Mouse (Mus musculus) gastrocnemius, adult 2 months (tissue): ENCODE measurements at regions not wholly inside any gene's neighbourhood (a gene's known extent, or its start where the extent isn't known, plus 50 kb on each side); places are given as distances from the start of the nearest gene placed in this dataset.

ENCODE experiments used
- DNase-seq: peaks from one replicate; pipeline ENCODE4 v3.0.0; 2022
- H3K27ac ChIP-seq: fragments of 200-600 bp; 2 replicates; pipeline ENCODE4 v1.8.1; 2022; ENCODE audit warnings: mild to moderate bottlenecking
- H3K4me3 ChIP-seq: fragments of 200-600 bp; 2 replicates; pipeline ENCODE4 v1.8.1; 2022; ENCODE audit warnings: mild to moderate bottlenecking, moderate library complexity
- CTCF ChIP-seq: fragments of 200-600 bp; IDR thresholded peaks from 2 replicates; pipeline ENCODE4 v1.8.1; 2022; ENCODE audit warnings: antibody characterized with exemption, mild to moderate bottlenecking, moderate library complexity
- intact Hi-C: fragments of 180-260 bp; cut with DNase I; formaldehyde crosslinking; loops from one replicate; pipeline ENCODE4 v1.15.1; 2025

DNA sequence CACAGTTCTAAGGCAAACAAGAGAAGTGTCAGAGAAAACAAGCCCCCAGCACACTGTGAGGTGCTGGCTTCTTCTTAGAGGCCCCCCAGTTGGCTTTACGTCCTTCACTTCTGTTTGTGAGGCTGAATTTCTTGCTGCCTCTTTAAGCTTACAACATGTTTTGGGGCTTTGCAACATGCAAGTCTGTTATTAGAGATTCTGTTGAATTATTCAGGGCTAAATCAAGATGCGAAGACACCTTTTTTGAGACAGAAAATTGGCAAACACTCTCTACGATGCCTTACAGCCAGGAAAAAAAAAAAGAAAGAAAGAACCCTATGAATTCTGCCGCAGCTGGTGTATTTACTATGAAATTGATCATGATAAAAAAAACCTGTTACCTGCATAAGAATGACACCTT is 635.6 kb upstream of the Sall1 start:
- intact Hi-C loops = no loop called here
- no peak for TF ChIP-seq CTCF
- DNase-seq = no peak
- Histone ChIP-seq H3K4me3 (no peak overlapping the region), H3K27ac (no peak overlapping the region)

DNA sequence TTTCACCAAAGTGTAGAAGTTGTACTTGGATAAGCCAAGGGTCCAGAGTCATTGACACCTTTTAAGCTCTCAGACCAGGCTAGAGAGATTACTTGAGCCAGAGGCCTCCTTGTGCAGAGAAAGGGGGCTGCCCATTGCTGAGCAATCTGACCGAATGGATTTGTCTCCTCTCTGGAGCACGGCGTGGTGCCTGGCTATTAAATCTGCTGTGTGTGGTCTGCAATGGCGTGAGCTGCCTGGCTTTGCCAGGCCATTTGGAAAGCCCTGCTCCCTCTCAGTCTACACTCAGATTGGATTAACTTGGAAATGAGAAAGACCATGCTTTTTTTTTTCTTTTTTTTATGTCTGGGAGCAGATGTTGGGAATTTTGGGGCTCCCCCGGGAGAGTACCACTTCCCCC is 633.3 kb upstream of the Sall1 start:
- intact Hi-C loops = no loop called here
- TF ChIP-seq CTCF = no peak
- Histone ChIP-seq H3K27ac (no peak overlapping the region), H3K4me3 (no peak overlapping the region)
- DNase-seq = no peak

DNA sequence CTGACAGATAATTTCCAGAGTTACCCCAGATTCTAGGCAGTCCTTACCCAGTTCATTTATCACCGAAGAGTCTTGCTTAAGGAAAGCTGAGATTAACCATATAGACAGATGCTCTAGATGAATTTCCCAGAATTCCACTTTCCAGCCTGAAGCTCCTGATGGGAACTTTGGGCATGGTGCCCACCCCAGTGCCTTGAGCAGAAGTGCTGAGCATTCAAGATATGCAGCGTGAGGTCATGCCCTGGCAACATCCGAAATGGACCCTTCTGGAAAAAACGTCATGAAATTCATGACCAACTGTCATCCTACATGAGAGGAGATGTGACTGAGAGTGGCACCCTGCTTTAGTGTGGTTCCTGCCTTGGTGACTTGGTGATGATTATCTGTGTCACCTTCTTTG is 629.9 kb upstream of the Sall1 start:
- no peak for DNase-seq
- Histone ChIP-seq H3K4me3 (no peak overlapping the region), H3K27ac (no peak overlapping the region)
- intact Hi-C loops = no loop called here
- TF ChIP-seq CTCF = no peak

DNA sequence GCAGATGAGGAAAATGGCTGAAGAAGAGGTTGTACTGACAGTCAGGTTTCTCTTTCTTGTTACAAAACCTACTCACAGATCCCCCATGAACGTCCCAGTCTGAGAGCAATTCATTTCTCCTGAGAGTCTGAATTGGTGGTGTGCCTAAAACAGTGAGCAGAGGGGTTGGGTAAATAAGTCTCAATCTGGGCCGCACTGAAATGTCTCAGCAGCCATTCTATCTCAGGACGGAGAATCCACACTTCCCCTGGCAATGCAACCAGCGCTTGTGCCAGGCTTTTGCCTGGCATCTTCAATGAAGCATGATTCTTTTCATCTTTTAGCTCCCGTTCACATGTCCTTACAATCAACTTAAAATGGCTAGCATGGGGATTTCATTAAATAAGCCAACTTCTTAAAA is 628.7 kb upstream of the Sall1 start:
- DNase-seq = no peak
- intact Hi-C loops = no loop called here
- Histone ChIP-seq H3K4me3 (no peak overlapping the region), H3K27ac (no peak overlapping the region)
- TF ChIP-seq CTCF = no peak

DNA sequence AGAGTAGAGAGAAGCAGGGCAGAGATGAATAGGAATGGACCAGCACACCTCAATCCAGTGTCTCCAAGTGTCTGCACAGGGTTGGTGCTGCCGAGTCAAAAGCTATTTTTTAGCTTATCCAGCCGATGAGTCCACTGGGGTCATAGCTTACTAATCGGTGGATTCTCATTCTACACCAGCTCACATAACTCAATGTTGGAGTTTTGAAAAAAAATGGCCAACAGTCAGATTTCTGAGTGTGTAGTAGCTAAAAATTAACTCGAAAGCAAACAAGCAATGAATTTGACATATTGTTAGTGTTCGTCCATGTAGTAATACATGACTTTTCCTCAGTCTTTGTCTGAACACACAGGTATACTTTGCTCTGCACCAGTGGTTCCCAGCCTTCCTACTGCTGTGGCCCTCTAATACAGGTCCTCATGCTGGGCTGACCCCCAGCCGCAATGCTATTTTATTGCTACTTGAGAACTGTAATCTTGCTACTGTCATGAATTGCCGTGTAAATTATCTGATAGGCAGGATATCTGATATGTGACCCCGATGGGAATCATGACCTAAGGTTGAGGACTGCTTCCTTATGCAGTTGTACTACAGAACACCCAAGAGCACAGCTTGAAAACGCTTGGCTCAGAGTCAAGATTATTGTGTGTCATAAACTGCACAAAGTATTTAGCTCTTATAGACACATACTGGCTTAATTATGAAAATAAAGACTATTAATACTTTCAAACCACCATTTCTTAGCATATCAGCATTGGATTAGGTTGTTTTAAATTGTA is 621.1 kb upstream of the Sall1 start:
- H3K4me3 ChIP-seq = no peak overlapping the region
- intact Hi-C loops = no loop called here
- TF ChIP-seq CTCF = no peak

DNA sequence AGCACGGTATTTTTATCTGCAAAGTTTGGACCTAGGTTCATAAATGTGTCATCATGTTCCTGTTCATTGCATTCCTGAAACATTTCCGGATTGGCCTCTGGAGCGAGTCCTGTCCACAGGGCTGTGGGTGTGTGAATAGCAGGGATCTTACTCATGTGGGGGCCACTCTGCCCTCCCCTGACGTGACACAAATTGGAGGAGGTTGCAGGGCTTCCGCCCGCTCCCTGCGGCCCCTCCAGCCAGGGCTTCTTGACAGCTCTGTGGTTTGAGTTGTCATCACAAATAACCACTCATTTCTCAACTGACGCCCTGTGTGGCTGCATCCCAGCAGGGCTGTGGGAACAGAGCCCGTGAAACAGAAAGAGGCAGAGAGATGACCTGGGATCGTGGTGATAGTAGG is 619.9 kb upstream of the Sall1 start:
- intact Hi-C loops = no loop called here
- peak; percentile 59 for DNase-seq
- no peak overlapping the region for H3K4me3 ChIP-seq
- H3K27ac ChIP-seq = no peak overlapping the region
- TF ChIP-seq CTCF = no peak

More for the DNA sequence above, 621.1 kb upstream of the Sall1 start:
- H3K27ac ChIP-seq = no peak overlapping the region
- DNase-seq = no peak

DNA sequence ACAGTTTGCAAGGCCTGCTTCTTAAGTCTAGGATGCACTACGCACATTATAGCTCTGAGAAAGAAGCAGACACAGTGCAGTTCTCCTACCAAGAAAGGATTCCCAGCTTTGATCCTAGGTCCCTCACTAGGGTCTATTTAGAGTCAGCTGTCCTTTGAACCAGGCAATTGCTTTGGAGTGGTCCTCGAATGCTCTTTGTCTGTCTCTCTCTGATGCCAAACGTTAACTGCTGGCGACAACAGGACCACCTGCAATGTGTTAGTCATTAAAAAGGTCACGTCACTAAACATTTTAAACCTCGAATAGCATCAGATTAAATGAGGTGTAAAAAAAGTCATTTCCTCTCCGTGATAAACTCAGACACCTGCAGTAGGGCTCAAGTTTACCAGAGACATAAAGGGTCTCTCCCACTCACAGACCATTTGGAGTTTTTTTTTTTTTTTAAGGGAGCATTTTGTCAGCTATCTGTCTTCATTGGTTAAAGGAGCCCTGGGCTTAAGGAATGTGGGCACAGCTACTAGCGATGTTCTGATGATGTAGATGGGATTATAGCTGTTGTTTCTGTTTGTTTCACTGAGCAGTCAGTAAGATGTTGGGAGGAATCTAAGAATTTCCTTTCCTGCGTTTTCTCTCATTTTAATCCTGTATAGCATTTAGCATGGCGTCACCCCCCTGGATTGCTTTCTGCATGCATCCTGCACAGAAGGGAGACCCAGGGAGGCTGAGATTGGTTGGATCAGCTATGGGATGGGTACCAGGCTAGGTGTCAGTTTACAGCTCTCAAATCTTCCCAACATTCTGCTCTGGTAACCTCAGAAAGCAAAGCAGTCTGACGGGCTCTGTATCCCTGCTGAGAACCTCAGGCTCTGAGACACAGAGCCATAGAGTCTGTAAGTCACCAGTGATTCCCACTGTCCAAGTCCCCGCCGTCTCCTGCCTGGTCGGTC is 615.3 kb upstream of the Sall1 start:
- Histone ChIP-seq H3K4me3 (no peak overlapping the region), H3K27ac (no peak overlapping the region)
- no peak for DNase-seq
- intact Hi-C loops = no loop called here
- TF ChIP-seq CTCF = no peak

DNA sequence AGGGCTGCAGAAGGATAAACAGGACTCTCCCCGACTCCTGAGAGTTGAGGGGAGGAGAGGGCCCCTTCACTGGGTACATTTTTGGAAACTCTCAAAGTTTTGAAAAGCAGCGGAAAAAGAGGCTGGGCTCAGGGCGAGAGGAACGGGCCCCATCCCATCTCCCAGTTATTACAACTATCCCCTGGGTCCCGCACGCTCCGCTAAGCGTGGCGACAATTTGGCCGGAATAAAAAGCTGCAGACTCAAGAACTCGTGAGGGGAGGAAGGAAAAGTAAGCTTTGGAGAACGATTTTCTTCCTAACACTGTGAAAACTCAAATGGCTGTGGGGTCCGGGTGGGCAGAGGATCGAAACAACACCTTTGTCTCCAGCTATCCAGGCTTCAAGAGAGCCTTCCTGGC is 611.4 kb upstream of the Sall1 start:
- intact Hi-C loops = no loop called here
- H3K4me3 ChIP-seq = no peak overlapping the region

DNA sequence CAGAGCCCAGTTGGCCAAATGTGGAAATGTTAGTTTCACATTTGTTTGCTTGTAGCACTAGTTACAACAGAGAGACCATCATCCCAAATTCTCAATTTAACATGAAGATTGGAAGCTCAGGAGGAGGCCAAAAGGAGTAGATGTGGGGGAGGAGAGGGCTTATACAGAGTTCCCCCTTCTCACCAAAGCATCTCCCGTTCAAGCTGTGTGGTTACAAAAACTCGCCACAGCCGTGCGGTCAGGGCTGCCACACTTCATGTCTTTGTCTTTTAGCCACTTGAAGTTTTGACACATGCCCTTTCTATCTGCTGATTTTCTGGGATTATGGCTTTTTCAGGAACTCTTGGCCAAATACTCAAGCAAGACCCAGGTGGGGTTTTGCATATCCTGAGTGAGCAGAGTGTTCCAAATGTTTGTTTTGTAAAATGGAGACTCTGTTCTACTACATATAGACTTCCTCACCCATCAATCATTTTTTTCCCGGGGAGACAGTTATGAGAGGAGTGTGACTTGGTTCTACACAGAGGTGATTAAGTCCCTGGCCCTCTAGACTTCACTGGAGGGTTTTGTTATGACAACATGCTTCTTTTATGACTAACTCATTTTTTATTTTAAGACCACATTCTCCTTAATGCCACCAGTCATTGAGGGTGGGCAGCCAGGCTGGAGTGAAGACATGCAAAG is 605.4 kb upstream of the Sall1 start:
- H3K4me3 ChIP-seq = no peak overlapping the region
- no peak for DNase-seq
- no peak for TF ChIP-seq CTCF
- H3K27ac ChIP-seq = no peak overlapping the region
- intact Hi-C loops = no loop called here

More for the DNA sequence above, 611.4 kb upstream of the Sall1 start:
- no peak for TF ChIP-seq CTCF
- DNase-seq = no peak
- H3K27ac ChIP-seq = no peak overlapping the region

DNA sequence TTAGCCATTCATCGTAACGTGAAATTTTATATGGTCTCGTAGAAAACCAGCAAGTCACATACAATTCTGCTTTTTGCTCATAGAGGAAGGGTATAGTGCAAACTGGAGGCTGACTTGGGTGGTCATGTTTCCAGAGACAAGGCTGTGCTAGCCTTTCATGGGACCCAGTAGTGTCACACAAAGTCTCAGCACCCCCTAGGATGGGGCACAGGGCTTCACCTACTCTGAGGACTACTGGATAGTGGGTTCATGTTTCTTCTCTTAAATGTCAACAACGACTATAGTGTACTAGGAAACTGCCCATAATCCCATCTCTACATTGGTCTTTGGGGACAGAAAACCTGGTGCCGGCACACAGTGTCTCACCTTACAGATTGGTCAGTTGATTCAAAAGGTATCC is 603.0 kb upstream of the Sall1 start:
- H3K27ac ChIP-seq = no peak overlapping the region

DNA sequence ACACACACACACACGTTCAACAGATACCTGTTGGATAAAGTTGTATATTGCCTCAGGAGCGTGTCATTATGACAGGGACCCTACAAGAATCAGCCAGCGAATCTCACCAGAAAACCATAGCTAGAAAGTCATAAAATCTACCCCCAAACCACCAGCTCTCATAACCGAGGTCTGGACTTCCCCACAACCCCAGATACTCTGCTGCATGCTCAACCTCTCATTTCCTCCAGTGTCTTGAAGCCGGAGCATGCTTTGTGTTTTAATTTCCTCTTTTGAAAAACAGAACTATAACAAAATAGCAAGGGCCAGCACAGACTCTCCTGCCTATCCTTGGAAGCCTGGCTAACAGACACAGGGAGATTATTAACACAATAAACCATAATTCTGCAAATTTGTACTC is 597.4 kb upstream of the Sall1 start:
- intact Hi-C loops = no loop called here
- no peak overlapping the region for H3K4me3 ChIP-seq

More for the DNA sequence above, 603.0 kb upstream of the Sall1 start:
- H3K4me3 ChIP-seq = no peak overlapping the region
- no peak for TF ChIP-seq CTCF
- intact Hi-C loops = no loop called here
- no peak for DNase-seq

DNA sequence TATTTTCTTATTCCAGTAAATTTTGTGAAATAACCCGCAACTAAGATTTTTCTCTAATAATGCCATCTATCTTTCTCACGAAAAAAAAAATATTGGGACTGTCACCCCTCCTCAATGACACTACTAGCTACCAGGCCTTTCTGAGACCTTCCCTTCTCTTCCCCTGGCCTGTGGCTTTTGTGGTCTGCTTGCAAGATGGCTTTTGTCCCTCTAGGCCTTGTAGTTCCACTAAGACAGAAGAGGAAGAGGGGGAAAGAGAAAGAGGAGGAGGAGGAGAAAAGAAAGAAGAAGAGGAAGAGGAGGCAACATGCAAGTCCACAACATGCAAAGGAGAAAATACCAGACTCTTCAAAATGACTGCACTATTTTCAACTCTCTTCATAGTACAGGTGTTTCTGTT is 590.9 kb upstream of the Sall1 start:
- Histone ChIP-seq H3K4me3 (no peak overlapping the region), H3K27ac (no peak overlapping the region)
- DNase-seq = no peak
- intact Hi-C loops = no loop called here
- no peak for TF ChIP-seq CTCF

More for the DNA sequence above, 597.4 kb upstream of the Sall1 start:
- no peak for DNase-seq
- TF ChIP-seq CTCF = no peak
- H3K27ac ChIP-seq = no peak overlapping the region

DNA sequence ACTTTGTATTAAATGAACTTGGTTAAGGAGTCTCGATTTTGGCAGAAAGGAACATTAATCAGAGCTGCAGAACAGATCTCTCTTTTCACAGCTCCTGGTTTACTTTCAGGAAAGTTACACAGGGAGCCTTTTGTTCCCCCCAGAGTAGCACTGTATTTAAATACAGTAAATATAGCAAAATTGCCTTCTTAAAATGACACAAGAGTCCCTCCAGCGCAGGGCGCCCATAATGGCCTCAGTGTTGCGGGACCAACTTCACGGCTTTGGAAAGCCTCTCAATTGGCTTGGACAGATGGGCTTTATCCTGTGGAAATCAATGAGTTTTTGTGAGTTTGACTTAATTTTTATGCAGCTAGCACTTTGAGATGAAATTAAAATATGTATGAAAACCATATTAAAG is 588.3 kb upstream of the Sall1 start:
- no peak overlapping the region for H3K4me3 ChIP-seq
- no peak for DNase-seq
- no peak overlapping the region for H3K27ac ChIP-seq
- intact Hi-C loops = no loop called here
- no peak for TF ChIP-seq CTCF
